Mouse (Mus musculus) Muller cell, postnatal 12 days (primary cell): ENCODE results near the gene Daam2.

Experiments used
- DNase-seq: peaks from one replicate; pipeline ENCODE4 v3.0.0-alpha.2; 2015; ENCODE audit errors: inconsistent ontology term

Daam2 gene

GRCm38 (mm10) chr17:49432071-49432711 lies 132.0 kb downstream of the Daam2 start:
- DNase-seq: peak; percentile 75

GRCm38 (mm10) chr17:49431176-49431575 lies 133.0 kb downstream of the Daam2 start:
- no peak for DNase-seq

GRCm38 (mm10) chr17:49430136-49430535 lies 134.0 kb downstream of the Daam2 start:
- no peak for DNase-seq

GRCm38 (mm10) chr17:49429471-49430129 lies 134.5 kb downstream of the Daam2 start:
- DNase-seq: no peak

- DNase-seq: no peak
These were observed 135.3 kb downstream of the Daam2 start for GRCm38 (mm10) chr17:49428751-49429415.

GRCm38 (mm10) chr17:49428239-49428688 lies 135.9 kb downstream of the Daam2 start, which contains the start of gene Mocs1:
TSS of gene Mocs1 (plus strand) at chr17:49428362.
- peak; percentile 92 for DNase-seq

GRCm38 (mm10) chr17:49427631-49428238 lies 136.4 kb downstream of the Daam2 start:
- DNase-seq: no peak

- DNase-seq: no peak
These were observed 140.3 kb downstream of the Daam2 start for GRCm38 (mm10) chr17:49423872-49424271.

- no peak for DNase-seq
These were observed 141.1 kb downstream of the Daam2 start for GRCm38 (mm10) chr17:49423067-49423325.

GRCm38 (mm10) chr17:49422286-49423066 lies 141.7 kb downstream of the Daam2 start:
- no peak for DNase-seq

GRCm38 (mm10) chr17:49419813-49420212 lies 144.3 kb downstream of the Daam2 start:
- DNase-seq: no peak

- no peak for DNase-seq
These were observed 147.9 kb downstream of the Daam2 start for GRCm38 (mm10) chr17:49416228-49416627.

- no peak for DNase-seq
These were observed 150.6 kb downstream of the Daam2 start for GRCm38 (mm10) chr17:49413554-49413953.

GRCm38 (mm10) chr17:49412974-49413373 lies 151.2 kb downstream of the Daam2 start:
- no peak for DNase-seq
